Mouse (Mus musculus): ENCODE results near the gene Gm7030.
"Not testable (repeated sequence)": the region's sequence is repeated elsewhere in the genome, so short reads cannot be mapped to it uniquely, and the experiment has no call there.

The Gm7030 gene

DNA sequence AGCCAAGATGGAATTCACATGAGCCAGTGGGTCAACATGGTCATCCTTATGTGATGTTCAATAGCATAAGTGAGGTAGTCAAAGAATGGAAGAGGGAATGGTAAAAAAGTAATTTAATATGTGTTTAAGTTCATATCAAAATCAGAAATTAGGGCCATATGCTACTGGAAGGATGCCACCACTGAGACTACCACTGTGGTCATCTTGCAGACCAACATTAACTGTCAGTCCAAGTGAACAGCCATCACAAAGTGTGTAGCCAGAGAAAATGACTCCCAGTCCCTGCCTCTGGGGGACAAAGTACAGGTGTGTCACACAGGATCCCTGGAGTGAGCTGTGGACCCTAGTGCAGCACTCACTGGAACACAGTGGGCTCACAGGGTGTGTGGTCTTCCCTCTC is 47.3 kb downstream of the Gm7030 start:
- not testable (repeated sequence) for DNase-seq

DNA sequence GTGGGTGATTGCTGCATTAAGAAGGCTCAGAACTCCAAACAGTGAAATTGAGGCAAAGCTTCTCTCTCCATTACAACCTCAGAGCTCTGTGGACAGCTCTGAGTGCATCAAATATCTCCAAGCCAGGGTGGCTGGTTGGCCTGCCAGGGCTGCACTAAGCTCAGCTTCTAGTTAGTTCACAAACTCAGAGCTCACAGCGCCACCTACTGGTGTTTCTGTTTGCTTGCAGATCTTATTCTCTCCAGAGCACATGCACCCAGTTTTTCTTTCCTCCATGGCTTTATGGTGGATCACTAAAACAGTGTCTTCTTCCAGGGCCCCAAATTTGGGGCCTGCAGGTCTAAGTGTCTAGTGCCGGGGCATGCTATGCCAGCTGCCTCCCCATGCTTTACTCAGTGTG is 68.4 kb downstream of the Gm7030 start:
- DNase-seq, result peak; percentile 79 to 90

Data from kidney, adult 8-10 months (tissue).